Mouse (Mus musculus): ENCODE data around the gene Gpr179.

- no peak for TF ChIP-seq CTCF (IDR thresholded peaks at IDR 0.05; ENCODE audit: low read depth)
- TF ChIP-seq EP300 (IDR thresholded peaks at IDR 0.05; ENCODE audit: low read depth), result no peak
Observed at GRCm38 (mm10) chr11:97354646-97355045, 2.8 kb upstream of the Gpr179 start.

Data from heart, postnatal 0 days (tissue).